Mouse (Mus musculus): ENCODE data around the gene Tjap1. TPM values are rescaled to one million over a fixed set of nuclear protein-coding genes. Genes with fewer than 3 reads are reported as not detected.

Tjap1 gene
- polyA plus RNA-seq, 1 experiment from 2014 or later = 28.6 TPM

- no peak for ATAC-seq
Measured at GRCm38 (mm10) chr17:46265502-46265901, 17.3 kb downstream of the Tjap1 start.

GRCm38 (mm10) chr17:46262201-46262694, 20.6 kb downstream of the Tjap1 start:
- peaks cover 59% of the 10 kb centered on the region for H3K36me3 ChIP-seq
- no peaks in the 10 kb centered on the region for H3K27me3 ChIP-seq (replicated peaks)
- no peak overlapping the region for H3K4me3 ChIP-seq (replicated peaks)
- H3K4me2 ChIP-seq (replicated peaks) = no peak overlapping the region
- no peak for ATAC-seq
- H3K9me3 ChIP-seq = no peaks in the 10 kb centered on the region
- no peak overlapping the region for H3K9ac ChIP-seq
- WGBS = 92% methylated on average over 5 of the region's 5 CpGs
- H3K27ac ChIP-seq = no peak overlapping the region
- H3K4me1 ChIP-seq (replicated peaks) = peaks cover 13% of the 10 kb centered on the region

More at GRCm38 (mm10) chr17:46265502-46265901, 17.3 kb downstream of the Tjap1 start:
- 89% methylated on average over 12 of the region's 12 CpGs for WGBS
- Histone ChIP-seq H3K9me3 (no peaks in the 10 kb centered on the region), H3K27ac (no peak overlapping the region), H3K36me3 (peaks cover 34% of the 10 kb centered on the region), H3K27me3 (replicated peaks) (no peaks in the 10 kb centered on the region), H3K4me1 (replicated peaks) (peaks cover 33% of the 10 kb centered on the region), H3K4me3 (replicated peaks) (no peak overlapping the region), H3K9ac (no peak overlapping the region), H3K4me2 (replicated peaks) (no peak overlapping the region)

- no peak overlapping the region for H3K4me3 ChIP-seq (replicated peaks)
- no peak for ATAC-seq
- peaks cover 9% of the 10 kb centered on the region for H3K27me3 ChIP-seq (replicated peaks)
- H3K9me3 ChIP-seq = no peaks in the 10 kb centered on the region
- H3K27ac ChIP-seq = no peak overlapping the region
- 86% methylated on average over 17 of the region's 17 CpGs for WGBS
- 0 out of 2 replicates have a peak, but pooled peaks cover 4% of the 10 kb centered on the region for H3K4me1 ChIP-seq (replicated peaks)
- H3K36me3 ChIP-seq = peaks cover 58% of the 10 kb centered on the region
- H3K9ac ChIP-seq = no peak overlapping the region
- no peak overlapping the region for H3K4me2 ChIP-seq (replicated peaks)
Measured at GRCm38 (mm10) chr17:46259675-46260074, 23.2 kb downstream of the Tjap1 start.

GRCm38 (mm10) chr17:46258279-46259053, 24.4 kb downstream of the Tjap1 start:
- no peak overlapping the region for H3K27ac ChIP-seq
- H3K9ac ChIP-seq = no peak overlapping the region
- no peak overlapping the region for H3K4me3 ChIP-seq (replicated peaks)
- ATAC-seq = no peak
- peaks cover 48% of the 10 kb centered on the region for H3K36me3 ChIP-seq
- no peak overlapping the region for H3K4me2 ChIP-seq (replicated peaks)
- WGBS = 83% methylated on average over 30 of the region's 30 CpGs
- peaks cover 11% of the 10 kb centered on the region; the same call in 1 of the 2 replicates for H3K4me1 ChIP-seq (replicated peaks)
- no peaks in the 10 kb centered on the region for H3K9me3 ChIP-seq
- peaks cover 18% of the 10 kb centered on the region for H3K27me3 ChIP-seq (replicated peaks)

- Histone ChIP-seq H3K4me2 (replicated peaks) (0 out of 2 replicates have a peak overlapping the region, but pooled peaks have one; percentile 99), H3K9me3 (no peaks in the 10 kb centered on the region), H3K9ac (no peak overlapping the region), H3K36me3 (peaks cover 43% of the 10 kb centered on the region), H3K4me3 (replicated peaks) (no peak overlapping the region), H3K27me3 (replicated peaks) (peaks cover 18% of the 10 kb centered on the region), H3K4me1 (replicated peaks) (peaks cover 11% of the 10 kb centered on the region; the same call in 1 of the 2 replicates), H3K27ac (no peak overlapping the region)
- 36% methylated on average over 6 of the region's 6 CpGs for WGBS
- ATAC-seq = no peak
Measured at GRCm38 (mm10) chr17:46255147-46255546, 27.7 kb downstream of the Tjap1 start.

- WGBS = under 1% methylated on average over 34 of the region's 54 CpGs
- Histone ChIP-seq H3K9ac (peak overlapping the region; percentile 55), H3K4me2 (replicated peaks) (peak overlapping the region; percentile 99), H3K4me3 (replicated peaks) (peak overlapping the region; percentile 64), H3K4me1 (replicated peaks) (peaks cover 15% of the 10 kb centered on the region), H3K9me3 (no peaks in the 10 kb centered on the region), H3K36me3 (peaks cover 44% of the 10 kb centered on the region), H3K27me3 (replicated peaks) (peaks cover 18% of the 10 kb centered on the region), H3K27ac (no peak overlapping the region)
- peak; percentile 51; the same call in 1 of the 2 replicates for ATAC-seq
Measured at GRCm38 (mm10) chr17:46254106-46254505, 28.7 kb downstream of the Tjap1 start.

GRCm38 (mm10) chr17:46253452-46254084, 29.3 kb downstream of the Tjap1 start, which contains the start of gene Lrrc73:
Lrrc73 (plus strand) TSS chr17:46253531.
- Histone ChIP-seq H3K27ac (no peak within 1 kb of the TSS), H3K4me2 (replicated peaks) (peak within 1 kb of the TSS; percentile 99), H3K36me3 (peaks cover 39% of the 10 kb centered on the region), H3K4me1 (replicated peaks) (peaks cover 21% of the 10 kb centered on the region), H3K4me3 (replicated peaks) (peak within 1 kb of the TSS; percentile 64), H3K27me3 (replicated peaks) (peaks cover 18% of the 10 kb centered on the region), H3K9ac (peak within 1 kb of the TSS; percentile 55), H3K9me3 (no peaks in the 10 kb centered on the region)
- whole genome bisulfite sequencing = 2% methylated on average over 47 of the region's 48 CpGs
- peak; percentile 90 for ATAC-seq

GRCm38 (mm10) chr17:46252571-46253451, 30.0 kb downstream of the Tjap1 start:
- Histone ChIP-seq H3K9ac (no peak overlapping the region; the same call in 1 of the 2 replicates), H3K4me1 (replicated peaks) (peaks cover 21% of the 10 kb centered on the region), H3K27me3 (replicated peaks) (peaks cover 18% of the 10 kb centered on the region), H3K36me3 (peaks cover 31% of the 10 kb centered on the region), H3K4me2 (replicated peaks) (peak overlapping the region; percentile 99), H3K9me3 (no peaks in the 10 kb centered on the region), H3K27ac (no peak overlapping the region), H3K4me3 (replicated peaks) (peak overlapping the region; percentile 64)
- ATAC-seq = no peak
- WGBS = 55% methylated on average over 14 of the region's 14 CpGs

- no peak overlapping the region for H3K9ac ChIP-seq
- H3K9me3 ChIP-seq = no peaks in the 10 kb centered on the region
- no peak overlapping the region for H3K27ac ChIP-seq
- H3K27me3 ChIP-seq (replicated peaks) = peaks cover 18% of the 10 kb centered on the region
- WGBS = 79% methylated on average over 7 of the region's 7 CpGs
- no peak for ATAC-seq
- H3K36me3 ChIP-seq = peaks cover 27% of the 10 kb centered on the region
- H3K4me2 ChIP-seq (replicated peaks) = no peak overlapping the region
- no peak overlapping the region for H3K4me3 ChIP-seq (replicated peaks)
- H3K4me1 ChIP-seq (replicated peaks) = peaks cover 27% of the 10 kb centered on the region
Measured at GRCm38 (mm10) chr17:46251174-46251573, 31.7 kb downstream of the Tjap1 start.

- peak overlapping the region; percentile 98 for H3K9ac ChIP-seq
- H3K4me3 ChIP-seq (replicated peaks) = peak overlapping the region; percentile 89
- H3K36me3 ChIP-seq = peaks cover 45% of the 10 kb centered on the region
- peak overlapping the region; percentile 68 for H3K4me2 ChIP-seq (replicated peaks)
- peaks cover 17% of the 10 kb centered on the region for H3K4me1 ChIP-seq (replicated peaks)
- no peaks in the 10 kb centered on the region for H3K27me3 ChIP-seq (replicated peaks)
- peak; percentile 69 for ATAC-seq
- peak overlapping the region; percentile 70 for H3K27ac ChIP-seq
- WGBS = under 1% methylated on average over 37 of the region's 37 CpGs
- H3K9me3 ChIP-seq = no peaks in the 10 kb centered on the region
Measured at GRCm38 (mm10) chr17:46248189-46248522, 34.7 kb downstream of the Tjap1 start.

- H3K4me2 ChIP-seq (replicated peaks) = peak within 1 kb of the TSS; percentile 68
- H3K4me3 ChIP-seq (replicated peaks) = peak within 1 kb of the TSS; percentile 89
- WGBS = under 1% methylated on average over 53 of the region's 53 CpGs
- peak within 1 kb of the TSS; percentile 70 for H3K27ac ChIP-seq
- H3K4me1 ChIP-seq (replicated peaks) = peaks cover 19% of the 10 kb centered on the region
- H3K36me3 ChIP-seq = peaks cover 50% of the 10 kb centered on the region
- no peaks in the 10 kb centered on the region for H3K27me3 ChIP-seq (replicated peaks)
- H3K9ac ChIP-seq = peak within 1 kb of the TSS; percentile 98
- ATAC-seq = peak; percentile 95
- H3K9me3 ChIP-seq = no peaks in the 10 kb centered on the region
Measured at GRCm38 (mm10) chr17:46247512-46248188, 35.2 kb downstream of the Tjap1 start, which contains the start of the genes Polr1c and Yipf3. Polr1c (minus strand) TSS chr17:46248054. Yipf3 (plus strand) TSS chr17:46248080.
